Mouse (Mus musculus) heart, adult 2 months (tissue): ENCODE data around the gene Pacs1. TPM values are rescaled to one million over a fixed set of nuclear protein-coding genes. Genes with fewer than 3 reads are reported as not detected.

Experiments used
- DNase-seq, 2 experiments: peaks; one replicate each; pipeline ENCODE4 v3.0.0; 2021
- H3K27ac ChIP-seq: fragments of 200-600 bp; 2 replicates; pipeline ENCODE4 v1.8.1; 2022
- H3K27me3 ChIP-seq: fragments of 200-500 bp; 2 replicates; pipeline ENCODE4 v1.6.1; 2012; ENCODE audit warnings: mild to moderate bottlenecking, low read length, inconsistent platforms, mixed read lengths; ENCODE audit not compliant: control insufficient read depth, insufficient read depth
- H3K36me3 ChIP-seq: fragments of 200-500 bp; 2 replicates; pipeline ENCODE4 v1.6.1; 2012; ENCODE audit warnings: low read length, inconsistent platforms; ENCODE audit not compliant: control insufficient read depth, insufficient read depth
- H3K4me1 ChIP-seq: fragments of 200-500 bp; 2 replicates; pipeline ENCODE4 v1.6.1; 2011; ENCODE audit warnings: low read length; ENCODE audit not compliant: control insufficient read depth, insufficient read depth
- H3K4me3 ChIP-seq: fragments of 200-600 bp; 2 replicates; pipeline ENCODE4 v1.8.1; 2022
- H3K79me2 ChIP-seq: fragments of 200-500 bp; replicated peaks from 2 replicates; pipeline ENCODE4 v1.6.1; 2012; ENCODE audit warnings: mild to moderate bottlenecking, inconsistent platforms, low read length, moderate library complexity, mixed read lengths; ENCODE audit not compliant: control insufficient read depth, insufficient read depth
- H3K9ac ChIP-seq: fragments of 200-500 bp; 2 replicates; pipeline ENCODE4 v1.6.1; 2012; ENCODE audit warnings: low read depth, mild to moderate bottlenecking, control low read depth, inconsistent platforms, low read length, mixed read lengths
- CTCF ChIP-seq: fragments of 200-600 bp; IDR thresholded peaks from 2 replicates; pipeline ENCODE4 v1.8.1; 2022; ENCODE audit warnings: antibody characterized with exemption, mild to moderate bottlenecking, moderate library complexity
- EP300 ChIP-seq: fragments of 200-500 bp; IDR thresholded peaks from 2 replicates; pipeline ENCODE4 v1.6.1; 2011; ENCODE audit warnings: low read depth, low read length, control low read depth; ENCODE audit not compliant: insufficient read depth
- POLR2A ChIP-seq: fragments of 200-500 bp; IDR thresholded peaks from 2 replicates; pipeline ENCODE4 v1.6.1; 2011; ENCODE audit warnings: mild to moderate bottlenecking, low read depth, low read length, control low read depth; ENCODE audit not compliant: insufficient read depth
- WGBS: fragments of 180-500 bp; shearing (Covaris S2); methylation state at CpG from one replicate; pipeline ENCODE4 v1.1.7; 2018; 5-methylcytosine and 5-hydroxymethylcytosine counted together
- intact Hi-C: fragments of 180-260 bp; cut with DNase I; formaldehyde crosslinking; loops from one replicate; pipeline ENCODE4 v1.15.1; 2025
- polyA plus RNA-seq: library from polyadenylated mRNA; depleted of rRNA; stranded (reverse); fragments of >200 nt; gene quantifications from 2 replicates; pipeline ENCODE4 v1.2.3, GENCODE M21; 2012
- total RNA-seq, 2 experiments: library from RNA; stranded (reverse); gene quantifications; 2 replicates each; pipeline ENCODE4 v1.2.3; 2021

Pacs1 gene
- total and polyA plus RNA-seq, 3 experiments, result 20.8 to 25.7 (median 21.6) TPM

- Histone ChIP-seq H3K27ac (peak overlapping the region; percentile 98), H3K27me3 (no peaks in the 10 kb centered on the region), H3K36me3 (peaks cover 18% of the 10 kb centered on the region), H3K4me1 (peaks cover 13% of the 10 kb centered on the region), H3K79me2 (peaks cover 4% of the 10 kb centered on the region; the same call in 1 of the 2 replicates), H3K9ac (no peak overlapping the region), H3K4me3 (no peak overlapping the region; the same call in 1 of the 2 replicates)
- peak; percentile 38 to 57 for DNase-seq
- intact Hi-C loops, result loop anchor here (2.0 to 5.0 kb wide), 3 partner anchors 21 to 877 kb away; partner anchors contain the start of genes Kdm2a and Sf3b2
- 20% methylated on average over 4 of the region's 4 CpGs for WGBS
- TF ChIP-seq EP300 (no peak), POLR2A (no peak), CTCF (no peak)
Measured at GRCm38 (mm10) chr19:5273916-5274315, 997 bp upstream of the Pacs1 start.

GRCm38 (mm10) chr19:5272326-5272795 lies 558 bp downstream of the Pacs1 start:
- WGBS, result under 1% methylated on average over 30 of the region's 30 CpGs
- intact Hi-C loops, result loop anchor here (2.0 to 5.0 kb wide), 2 partner anchors 78 to 875 kb away; partner anchors contain the start of gene Kdm2a
- DNase-seq, result peak; percentile 56 to 67

GRCm38 (mm10) chr19:5271430-5271829 lies 1.5 kb downstream of the Pacs1 start:
- intact Hi-C loops, result loop anchor here (5.0 kb wide), 1 partner anchor 874 kb away; the partner anchor contains the start of gene Kdm2a
- no peak for DNase-seq
- peaks cover 4% of the 10 kb centered on the region for H3K79me2 ChIP-seq

More at GRCm38 (mm10) chr19:5272326-5272795, 558 bp downstream of the Pacs1 start:
- H3K36me3 ChIP-seq, result peaks cover 26% of the 10 kb centered on the region
- peaks cover 4% of the 10 kb centered on the region for H3K79me2 ChIP-seq
- H3K27me3 ChIP-seq, result no peaks in the 10 kb centered on the region
- H3K9ac ChIP-seq, result peak overlapping the region; percentile 90
- H3K4me1 ChIP-seq, result peaks cover 17% of the 10 kb centered on the region
- peak overlapping the region; percentile 98 for H3K27ac ChIP-seq
- TF ChIP-seq CTCF (no peak), EP300 (no peak), POLR2A (no peak)
- H3K4me3 ChIP-seq, result peak overlapping the region; percentile 98

GRCm38 (mm10) chr19:5269392-5269791 lies 3.5 kb downstream of the Pacs1 start:
- H3K27me3 ChIP-seq, result no peaks in the 10 kb centered on the region
- peaks cover 19% of the 10 kb centered on the region for H3K36me3 ChIP-seq
- H3K27ac ChIP-seq, result no peak overlapping the region
- no peak overlapping the region for H3K4me3 ChIP-seq
- intact Hi-C loops, result no loop called here
- H3K9ac ChIP-seq, result no peak overlapping the region
- WGBS, result 51% methylated on average over 5 of the region's 5 CpGs
- peaks cover 15% of the 10 kb centered on the region for H3K4me1 ChIP-seq
- TF ChIP-seq EP300 (no peak), POLR2A (no peak), CTCF (no peak)
- H3K79me2 ChIP-seq, result peaks cover 4% of the 10 kb centered on the region
- no peak for DNase-seq

More at GRCm38 (mm10) chr19:5271430-5271829, 1.5 kb downstream of the Pacs1 start:
- TF ChIP-seq EP300 (no peak), CTCF (no peak), POLR2A (no peak)
- Histone ChIP-seq H3K27me3 (no peaks in the 10 kb centered on the region), H3K27ac (no peak overlapping the region), H3K9ac (no peak overlapping the region), H3K4me1 (peaks cover 19% of the 10 kb centered on the region), H3K36me3 (peaks cover 27% of the 10 kb centered on the region), H3K4me3 (peak overlapping the region; percentile 98)
- 42% methylated on average over 1 of the region's 1 CpGs for WGBS

GRCm38 (mm10) chr19:5268875-5269274 lies 4.0 kb downstream of the Pacs1 start:
- 85% methylated on average over 3 of the region's 3 CpGs for WGBS

GRCm38 (mm10) chr19:5268017-5268416 lies 4.9 kb downstream of the Pacs1 start:
- Histone ChIP-seq H3K27ac (no peak overlapping the region), H3K4me3 (no peak overlapping the region), H3K4me1 (peaks cover 9% of the 10 kb centered on the region), H3K27me3 (no peaks in the 10 kb centered on the region), H3K36me3 (peaks cover 10% of the 10 kb centered on the region), H3K79me2 (peaks cover 5% of the 10 kb centered on the region), H3K9ac (no peak overlapping the region)
- intact Hi-C loops, result no loop called here
- DNase-seq, result no peak
- TF ChIP-seq EP300 (no peak), POLR2A (no peak), CTCF (no peak)

More at GRCm38 (mm10) chr19:5268875-5269274, 4.0 kb downstream of the Pacs1 start:
- no peak for TF ChIP-seq CTCF
- no peak for TF ChIP-seq POLR2A
- TF ChIP-seq EP300, result no peak
- intact Hi-C loops, result no loop called here
- no peak overlapping the region for H3K4me3 ChIP-seq
- H3K36me3 ChIP-seq, result peaks cover 14% of the 10 kb centered on the region
- no peak overlapping the region for H3K9ac ChIP-seq
- no peak overlapping the region for H3K27ac ChIP-seq
- H3K4me1 ChIP-seq, result peaks cover 11% of the 10 kb centered on the region
- peaks cover 4% of the 10 kb centered on the region for H3K79me2 ChIP-seq
- no peaks in the 10 kb centered on the region for H3K27me3 ChIP-seq
- no peak for DNase-seq
